Mouse (Mus musculus) midbrain, embryonic 11.5 days (tissue): ENCODE results near the gene Slc25a14. TPM values are rescaled to one million over a fixed set of nuclear protein-coding genes. Genes with fewer than 3 reads are reported as not detected.

Experiments
- ATAC-seq: fragments of 200-750 bp; cut with Nextera tagmentation; 2 replicates; pipeline ENCODE4 v1.8.0; 2017; ENCODE audit warnings: moderate TSS enrichment, moderate library complexity; ENCODE audit not compliant: low FRiP score
- DNase-seq: peaks from one replicate; pipeline ENCODE4 v3.0.0; 2015; ENCODE audit warnings: low spot score; ENCODE audit errors: missing footprints
- H3K27ac ChIP-seq: fragments of 300-500 bp; sonication (generic); 2 replicates; pipeline ENCODE4 v1.5.1; 2014; ENCODE audit warnings: low read depth, low read length
- H3K27me3 ChIP-seq: fragments of 300-500 bp; sonication (generic); 2 replicates; pipeline ENCODE4 v1.6.1; 2014; ENCODE audit warnings: mild to moderate bottlenecking, low read length, moderate library complexity, mixed read lengths; ENCODE audit not compliant: control insufficient read depth, insufficient read depth
- H3K36me3 ChIP-seq: fragments of 300-500 bp; sonication (generic); 2 replicates; pipeline ENCODE4 v1.6.1; 2014; ENCODE audit warnings: mild to moderate bottlenecking, low read length, moderate library complexity, mixed read lengths; ENCODE audit not compliant: control insufficient read depth, insufficient read depth
- H3K4me1 ChIP-seq: fragments of 300-500 bp; sonication (generic); 2 replicates; pipeline ENCODE4 v1.6.1; 2014; ENCODE audit warnings: low read length; ENCODE audit not compliant: control insufficient read depth, insufficient read depth
- H3K4me2 ChIP-seq: fragments of 300-500 bp; sonication (generic); 2 replicates; pipeline ENCODE4 v1.6.1; 2014; ENCODE audit warnings: mild to moderate bottlenecking, moderate library complexity
- H3K4me3 ChIP-seq: fragments of 300-500 bp; sonication (generic); 2 replicates; pipeline ENCODE4 v1.5.1; 2014; ENCODE audit warnings: low read depth, low read length
- H3K9ac ChIP-seq: fragments of 300-500 bp; sonication (generic); 2 replicates; pipeline ENCODE4 v1.6.1; 2014; ENCODE audit warnings: low read length
- H3K9me3 ChIP-seq: fragments of 300-500 bp; sonication (generic); 2 replicates; pipeline ENCODE4 v1.6.1; 2016; ENCODE audit warnings: low read length; ENCODE audit not compliant: control insufficient read depth
- WGBS: fragments of 180-500 bp; shearing (Covaris S2); extraction: QIAGEN DNeasy Blood & Tissue Kit; methylation state at CpG from one replicate; pipeline ENCODE4 v1.1.7; 2014; 5-methylcytosine and 5-hydroxymethylcytosine counted together
- polyA plus RNA-seq: library from polyadenylated mRNA; unstranded; fragments of >200 nt; fragmentation: Nextera tagmentation; extraction: Ambion mirVana; gene quantifications from 2 replicates; pipeline ENCODE4 v1.2.1, GENCODE M21; 2014

Gene Slc25a14
- polyA plus RNA-seq, 1 experiment from 2014 or later, result 30.3 TPM

- Histone ChIP-seq H3K4me3 (no peak overlapping the region), H3K9me3 (no peaks in the 10 kb centered on the region), H3K9ac (no peak overlapping the region), H3K4me1 (no peaks in the 10 kb centered on the region), H3K27ac (no peak overlapping the region), H3K27me3 (no peaks in the 10 kb centered on the region), H3K4me2 (no peak overlapping the region), H3K36me3 (no peaks in the 10 kb centered on the region)
- ATAC-seq, result no peak
- WGBS, result 58% methylated on average over 2 of the region's 2 CpGs
- DNase-seq, result no peak
These were observed 13.8 kb downstream of the Slc25a14 start for GRCm38 (mm10) chrX:48637032-48637431.

GRCm38 (mm10) chrX:48644122-48644521 lies 20.9 kb downstream of the Slc25a14 start:
- Histone ChIP-seq H3K9me3 (no peaks in the 10 kb centered on the region), H3K4me3 (no peak overlapping the region), H3K4me2 (no peak overlapping the region), H3K9ac (no peak overlapping the region), H3K27ac (no peak overlapping the region), H3K27me3 (no peaks in the 10 kb centered on the region), H3K36me3 (no peaks in the 10 kb centered on the region), H3K4me1 (no peaks in the 10 kb centered on the region)
- 94% methylated on average over 2 of the region's 2 CpGs for WGBS
- peak; percentile 84 for DNase-seq
- ATAC-seq, result no peak

- no peaks in the 10 kb centered on the region for H3K27me3 ChIP-seq
- ATAC-seq, result 0 out of 2 replicates have a peak, but pooled peaks have one; percentile 42
These were observed 43.6 kb downstream of the Slc25a14 start for GRCm38 (mm10) chrX:48666807-48667206.

GRCm38 (mm10) chrX:48669588-48669987 lies 46.4 kb downstream of the Slc25a14 start:
- Histone ChIP-seq H3K27ac (no peak overlapping the region), H3K4me1 (no peaks in the 10 kb centered on the region), H3K9ac (no peak overlapping the region), H3K4me3 (no peak overlapping the region), H3K27me3 (no peaks in the 10 kb centered on the region), H3K9me3 (no peaks in the 10 kb centered on the region), H3K4me2 (no peak overlapping the region), H3K36me3 (no peaks in the 10 kb centered on the region)
- WGBS, result 72% methylated on average over 3 of the region's 3 CpGs
- no peak for ATAC-seq
- no peak for DNase-seq

More at GRCm38 (mm10) chrX:48666807-48667206, 43.6 kb downstream of the Slc25a14 start:
- peak; percentile 84 for DNase-seq
- WGBS, result 24% methylated on average over 6 of the region's 6 CpGs
- no peaks in the 10 kb centered on the region for H3K9me3 ChIP-seq
- no peak overlapping the region for H3K4me2 ChIP-seq
- no peaks in the 10 kb centered on the region for H3K4me1 ChIP-seq
- no peak overlapping the region for H3K9ac ChIP-seq
- H3K27ac ChIP-seq, result no peak overlapping the region
- no peak overlapping the region for H3K4me3 ChIP-seq
- H3K36me3 ChIP-seq, result no peaks in the 10 kb centered on the region

- H3K36me3 ChIP-seq, result no peaks in the 10 kb centered on the region
- ATAC-seq (no peak), DNase-seq (no peak)
- no peak overlapping the region for H3K27ac ChIP-seq
- no peak overlapping the region for H3K9ac ChIP-seq
- H3K4me3 ChIP-seq, result no peak overlapping the region
- H3K27me3 ChIP-seq, result no peaks in the 10 kb centered on the region
- no peaks in the 10 kb centered on the region for H3K9me3 ChIP-seq
- no peaks in the 10 kb centered on the region for H3K4me1 ChIP-seq
- 74% methylated on average over 3 of the region's 3 CpGs for WGBS
- no peak overlapping the region for H3K4me2 ChIP-seq
These were observed 48.5 kb downstream of the Slc25a14 start for GRCm38 (mm10) chrX:48671714-48672113.

GRCm38 (mm10) chrX:48674171-48674570 lies 51.0 kb downstream of the Slc25a14 start, which contains the start of gene Gpr119:
TSS of gene Gpr119 (minus strand) at chrX:48674478.
- no peaks in the 10 kb centered on the region for H3K27me3 ChIP-seq
- no peak for DNase-seq
- H3K9me3 ChIP-seq, result no peaks in the 10 kb centered on the region
- H3K4me3 ChIP-seq, result no peak within 1 kb of the TSS
- H3K4me2 ChIP-seq, result no peak within 1 kb of the TSS
- no peak for ATAC-seq
- 81% methylated on average over 4 of the region's 4 CpGs for WGBS
- no peak within 1 kb of the TSS for H3K9ac ChIP-seq
- H3K27ac ChIP-seq, result no peak within 1 kb of the TSS
- H3K4me1 ChIP-seq, result no peaks in the 10 kb centered on the region
- no peaks in the 10 kb centered on the region for H3K36me3 ChIP-seq

- no peak overlapping the region for H3K4me3 ChIP-seq
- no peak overlapping the region for H3K9ac ChIP-seq
- no peaks in the 10 kb centered on the region for H3K27me3 ChIP-seq
- DNase-seq (no peak), ATAC-seq (no peak)
- no peak overlapping the region for H3K4me2 ChIP-seq
- no peak overlapping the region for H3K27ac ChIP-seq
- no peaks in the 10 kb centered on the region for H3K36me3 ChIP-seq
- no peaks in the 10 kb centered on the region for H3K4me1 ChIP-seq
- H3K9me3 ChIP-seq, result no peaks in the 10 kb centered on the region
- WGBS, result 19% methylated on average over 3 of the region's 3 CpGs
These were observed 60.2 kb downstream of the Slc25a14 start for GRCm38 (mm10) chrX:48683451-48683850.

- no peak overlapping the region for H3K27ac ChIP-seq
These were observed 60.6 kb downstream of the Slc25a14 start for GRCm38 (mm10) chrX:48683857-48684256.

GRCm38 (mm10) chrX:48694460-48694859 lies 71.2 kb downstream of the Slc25a14 start:
- ATAC-seq, result peak; percentile 92
- Histone ChIP-seq H3K9ac (peak overlapping the region; percentile 30; the same call in 1 of the 2 replicates), H3K4me3 (peak overlapping the region; percentile 60), H3K4me1 (peaks cover 5% of the 10 kb centered on the region; the same call in 1 of the 2 replicates), H3K27me3 (no peaks in the 10 kb centered on the region), H3K36me3 (no peaks in the 10 kb centered on the region), H3K27ac (no peak overlapping the region), H3K9me3 (no peaks in the 10 kb centered on the region), H3K4me2 (peak overlapping the region; percentile 50)
- 18% methylated on average over 6 of the region's 6 CpGs for WGBS
- no peak for DNase-seq

More at GRCm38 (mm10) chrX:48683857-48684256, 60.6 kb downstream of the Slc25a14 start:
- no peak overlapping the region for H3K9ac ChIP-seq
- ATAC-seq (no peak), DNase-seq (no peak)
- no peak overlapping the region for H3K4me3 ChIP-seq
- H3K36me3 ChIP-seq, result no peaks in the 10 kb centered on the region
- no peak overlapping the region for H3K4me2 ChIP-seq
- WGBS, result 73% methylated on average over 5 of the region's 5 CpGs
- no peaks in the 10 kb centered on the region for H3K27me3 ChIP-seq
- H3K4me1 ChIP-seq, result no peaks in the 10 kb centered on the region
- no peaks in the 10 kb centered on the region for H3K9me3 ChIP-seq
